Comparison of ENCODE assay signal across 14 mouse cellular contexts in the genomic region with DNA sequence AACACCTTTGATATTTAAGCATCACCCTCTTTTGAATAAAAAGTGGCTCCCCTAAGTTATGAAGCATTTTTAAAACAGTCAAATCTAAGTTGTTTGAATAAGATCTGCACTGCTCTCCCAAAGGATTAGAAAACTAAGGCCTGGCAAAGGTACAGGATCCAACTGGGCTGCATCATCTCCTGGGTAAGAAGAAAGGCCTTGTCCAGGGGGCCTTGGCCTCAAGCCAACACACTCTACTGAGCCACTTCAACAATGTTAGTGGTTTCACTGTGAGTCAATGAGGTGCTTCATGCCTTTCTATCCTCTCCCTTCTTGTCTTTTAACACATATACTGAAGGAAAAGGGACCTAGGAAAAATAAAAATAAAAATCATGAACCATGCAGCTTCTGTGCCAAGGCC.
DNase-seq lines count a peak whose midpoint lies in the region; ATAC-seq and TF ChIP-seq lines count a peak whose summit lies in the region.
"Had no signal": no experiment of that assay in that cellular context is flagged by ENCODE, and none has a peak within 500 bp of the region (broad histone marks: within the 10 kb centered on the region; RNA-seq: fewer than 3 reads in every experiment).

No protein-coding gene starts in this region.

- no peaks in the 10 kb centered on the region for H3K36me3 ChIP-seq in midbrain, postnatal 0 days (ENCODE audit: insufficient read depth, low read length)
- no peaks in the 10 kb centered on the region for H3K36me3 ChIP-seq in hindbrain, embryonic 10.5 days
- H3K36me3 ChIP-seq: forebrain, embryonic 10.5 days; liver, embryonic 12.5 days had no signal

- no peak overlapping the region for H3K4me3 ChIP-seq in gastrocnemius, adult 2 months
- H3K4me3 ChIP-seq in midbrain, postnatal 0 days (ENCODE audit: low read depth, low read length) = no peak overlapping the region
- H3K4me3 ChIP-seq in hindbrain, embryonic 10.5 days = no peak overlapping the region
- H3K4me3 ChIP-seq: forebrain, embryonic 10.5 days; layer of hippocampus, adult 2 months; liver, embryonic 12.5 days; myocyte had no signal

- no peak for ATAC-seq in midbrain, postnatal 0 days (ENCODE audit: low FRiP score)
- ATAC-seq: liver, embryonic 12.5 days; Patski had no signal

- intact Hi-C loops in gastrocnemius, adult 2 months (cut with DNase I) = no loop called here
- intact Hi-C loops in gastrocnemius, postnatal 36 days (cut with DNase I) = no loop called here

- H3K27me3 ChIP-seq in midbrain, postnatal 0 days (ENCODE audit: insufficient read depth, low read length) = no peaks in the 10 kb centered on the region
- H3K27me3 ChIP-seq in hindbrain, embryonic 10.5 days (ENCODE audit: insufficient read depth, poor library complexity, severe bottlenecking) = no peaks in the 10 kb centered on the region
- H3K27me3 ChIP-seq: liver, embryonic 12.5 days; Patski had no signal

- no peak for TF ChIP-seq CTCF in gastrocnemius, adult 2 months (IDR thresholded peaks at IDR 0.05)
- TF ChIP-seq CTCF in midbrain, postnatal 0 days (IDR thresholded peaks at IDR 0.05) = no peak

- DNase-seq in gastrocnemius, adult 2 months = peak; percentile 19
- no peak for DNase-seq in gastrocnemius, postnatal 36 days
- peak; percentile 25 to 34 for DNase-seq in kidney, postnatal 25 days
- DNase-seq in kidney, adult 18-20 months = no peak
- DNase-seq in right cerebral cortex, adult 18-20 months = peak; percentile 4
- DNase-seq in right cerebral cortex, postnatal 25 days = no peak
- DNase-seq in midbrain, postnatal 0 days (ENCODE audit: low spot score) = peak; percentile 12
- no peak for DNase-seq in hindbrain, embryonic 10.5 days (ENCODE audit: low spot score)
- DNase-seq: spleen, adult 18-20 months had no signal

- no peaks in the 10 kb centered on the region for H3K9me3 ChIP-seq in midbrain, postnatal 0 days (ENCODE audit: low read length)
- H3K9me3 ChIP-seq in hindbrain, embryonic 10.5 days = no peaks in the 10 kb centered on the region
- H3K9me3 ChIP-seq: forebrain, embryonic 10.5 days; liver, embryonic 12.5 days had no signal

- no peak overlapping the region for H3K9ac ChIP-seq in midbrain, postnatal 0 days (replicated peaks; ENCODE audit: low read length, poor library complexity, severe bottlenecking)
- H3K9ac ChIP-seq: liver, embryonic 12.5 days had no signal

- H3K27ac ChIP-seq in gastrocnemius, adult 2 months = no peak overlapping the region
- H3K27ac ChIP-seq in midbrain, postnatal 0 days (ENCODE audit: low read depth, low read length) = no peak overlapping the region
- no peak overlapping the region for H3K27ac ChIP-seq in hindbrain, embryonic 10.5 days
- H3K27ac ChIP-seq: forebrain, embryonic 10.5 days; layer of hippocampus, adult 2 months; liver, embryonic 12.5 days had no signal

- no peaks in the 10 kb centered on the region for H3K4me1 ChIP-seq in midbrain, postnatal 0 days (ENCODE audit: insufficient read depth, low read length)
- no peaks in the 10 kb centered on the region for H3K4me1 ChIP-seq in hindbrain, embryonic 10.5 days (replicated peaks)
- H3K4me1 ChIP-seq: forebrain, embryonic 10.5 days; liver, embryonic 12.5 days had no signal

- H3K4me2 ChIP-seq in midbrain, postnatal 0 days (ENCODE audit: low read depth, low read length, poor library complexity, severe bottlenecking) = no peak overlapping the region
- H3K4me2 ChIP-seq: liver, embryonic 12.5 days had no signal

Comparison
In these comparisons a context has a peak if more than half of its experiments do, and no peak if none do; other contexts are left out.
1. DNase-seq: peak in gastrocnemius, adult 2 months (single experiment), kidney, postnatal 25 days (2 of 2), right cerebral cortex, adult 18-20 months (single experiment) and midbrain, postnatal 0 days (single experiment); none in gastrocnemius, postnatal 36 days (0 of 2), kidney, adult 18-20 months (single experiment), right cerebral cortex, postnatal 25 days (single experiment) and hindbrain, embryonic 10.5 days (single experiment).